ENCODE assay signal across 19 mouse cellular contexts in genomic region chr2:15065447-15065846, GRCm38 (mm10). TPM values are rescaled to one million over a fixed set of nuclear protein-coding genes. Genes with fewer than 3 reads are reported as not detected.
DNase-seq lines count a peak whose midpoint lies in the region; ATAC-seq lines count a peak whose summit lies in the region.
"Had no signal": no experiment of that assay in that cellular context is flagged by ENCODE, and none has a peak within 500 bp of the region (broad histone marks: within the 10 kb centered on the region; RNA-seq: fewer than 3 reads in every experiment).

No protein-coding gene starts in this region.

- H3K9ac ChIP-seq in heart, embryonic 13.5 days, result no peak overlapping the region
- no peak overlapping the region for H3K9ac ChIP-seq in heart, embryonic 12.5 days
- no peak overlapping the region for H3K9ac ChIP-seq in midbrain, embryonic 15.5 days
- H3K9ac ChIP-seq: hindbrain, embryonic 12.5 days; midbrain, embryonic 13.5 days; neural tube, embryonic 15.5 days had no signal

- 0 out of 2 replicates have a peak overlapping the region, but pooled peaks have one; percentile 24 for H3K27ac ChIP-seq in heart, embryonic 13.5 days (replicated peaks)
- H3K27ac ChIP-seq in heart, embryonic 12.5 days (ENCODE audit: poor library complexity, severe bottlenecking), result no peak overlapping the region
- 0 out of 2 replicates have a peak overlapping the region, but pooled peaks have one; percentile 18 for H3K27ac ChIP-seq in brown adipose tissue, adult 24 weeks (replicated peaks; ENCODE audit: low read depth, low read length)
- H3K27ac ChIP-seq in midbrain, embryonic 15.5 days, result no peak overlapping the region
- H3K27ac ChIP-seq: hindbrain, embryonic 12.5 days; midbrain, embryonic 13.5 days; neural tube, embryonic 15.5 days had no signal

- peaks cover 35% of the 10 kb centered on the region for H3K4me1 ChIP-seq in heart, embryonic 13.5 days
- peaks cover 14% of the 10 kb centered on the region for H3K4me1 ChIP-seq in heart, embryonic 12.5 days (replicated peaks)
- peaks cover 14% of the 10 kb centered on the region for H3K4me1 ChIP-seq in brown adipose tissue, adult 24 weeks (ENCODE audit: control insufficient read depth, insufficient read depth, insufficient read length, low read length)
- peaks cover 11% of the 10 kb centered on the region; the same call in 1 of the 2 replicates for H3K4me1 ChIP-seq in midbrain, embryonic 15.5 days

- no peak for DNase-seq in cerebellum, postnatal 4 days (ENCODE audit: low spot score in 2 of 2)
- DNase-seq in cerebellum, adult 9-11 months, result peak; percentile 38
- DNase-seq in thymus, postnatal 10 days (ENCODE audit: low spot score in 2 of 2), result no peak
- DNase-seq: adrenal gland, postnatal 10 days; heart, postnatal 10 days; left cerebral cortex, postnatal 4 days; liver; lung, adult 18-20 months; lung, postnatal 14 days; spleen, adult 18-20 months had no signal

- ATAC-seq in cerebellum, adult (ENCODE audit: insufficient number of reproducible peaks, low FRiP score, low TSS enrichment), result peak; percentile 76
- no peak for ATAC-seq in heart, embryonic 13.5 days (ENCODE audit: extremely low read depth, insufficient number of reproducible peaks, low FRiP score, low TSS enrichment)
- no peak for ATAC-seq in heart, embryonic 12.5 days (ENCODE audit: insufficient number of reproducible peaks, low FRiP score)
- ATAC-seq in midbrain, embryonic 15.5 days (replicated peaks), result no peak

- no peaks in the 10 kb centered on the region for H3K27me3 ChIP-seq in heart, embryonic 13.5 days (replicated peaks)
- H3K27me3 ChIP-seq in heart, embryonic 12.5 days (replicated peaks), result no peaks in the 10 kb centered on the region
- no peaks in the 10 kb centered on the region for H3K27me3 ChIP-seq in midbrain, embryonic 15.5 days (replicated peaks)
- H3K27me3 ChIP-seq: hindbrain, embryonic 12.5 days; midbrain, embryonic 13.5 days; neural tube, embryonic 15.5 days had no signal

- no peaks in the 10 kb centered on the region for H3K9me3 ChIP-seq in heart, embryonic 13.5 days
- H3K9me3 ChIP-seq in heart, embryonic 12.5 days (replicated peaks), result no peaks in the 10 kb centered on the region
- H3K9me3 ChIP-seq in midbrain, embryonic 15.5 days, result no peaks in the 10 kb centered on the region
- H3K9me3 ChIP-seq: hindbrain, embryonic 12.5 days; midbrain, embryonic 13.5 days; neural tube, embryonic 15.5 days had no signal

- WGBS in heart, embryonic 13.5 days, result 59% methylated on average over 2 of the region's 2 CpGs
- WGBS in heart, embryonic 12.5 days, result 60% methylated on average over 2 of the region's 2 CpGs
- WGBS in midbrain, embryonic 15.5 days, result 77% methylated on average over 2 of the region's 2 CpGs

- no peak overlapping the region for H3K4me2 ChIP-seq in heart, embryonic 13.5 days
- no peak overlapping the region for H3K4me2 ChIP-seq in heart, embryonic 12.5 days
- no peak overlapping the region for H3K4me2 ChIP-seq in midbrain, embryonic 15.5 days
- H3K4me2 ChIP-seq: hindbrain, embryonic 12.5 days; midbrain, embryonic 13.5 days; neural tube, embryonic 15.5 days had no signal

- H3K4me3 ChIP-seq in heart, embryonic 13.5 days, result no peak overlapping the region
- no peak overlapping the region for H3K4me3 ChIP-seq in heart, embryonic 12.5 days
- no peak overlapping the region for H3K4me3 ChIP-seq in brown adipose tissue, adult 24 weeks (ENCODE audit: insufficient read depth, low read depth, low read length)
- H3K4me3 ChIP-seq in midbrain, embryonic 15.5 days, result no peak overlapping the region
- H3K4me3 ChIP-seq: hindbrain, embryonic 12.5 days; midbrain, embryonic 13.5 days; myocyte; neural tube, embryonic 15.5 days had no signal

- peaks cover 26% of the 10 kb centered on the region for H3K36me3 ChIP-seq in heart, embryonic 13.5 days
- peaks cover 13% of the 10 kb centered on the region for H3K36me3 ChIP-seq in heart, embryonic 12.5 days
- H3K36me3 ChIP-seq in midbrain, embryonic 15.5 days (replicated peaks), result peaks cover 10% of the 10 kb centered on the region; the same call in 1 of the 2 replicates

RNA-seq across cellular contexts. Expression of gene Nsun6, which starts 10.6 kb away (rescaled TPM):
- 7.6 and 8.3 TPM in 2 replicates for polyA plus RNA-seq in heart, embryonic 13.5 days (2015; fragmentation: Nextera tagmentation; extraction: Ambion mirVana)
- 6.8 and 8.3 TPM in 2 replicates for polyA plus RNA-seq in heart, embryonic 12.5 days (2016; fragmentation: Nextera tagmentation; extraction: Ambion mirVana)
- polyA plus RNA-seq in brown adipose tissue, adult 24 weeks (2012; ENCODE audit: insufficient read depth, insufficient read length, missing spikeins), result 2.5 and 7.6 TPM in 2 replicates
- 16.5 and 18.3 TPM in 2 replicates for polyA plus RNA-seq in midbrain, embryonic 15.5 days (2015; fragmentation: Nextera tagmentation; extraction: Ambion mirVana)

RNA-seq across cellular contexts. Expression of gene Arl5b, which starts 16.3 kb away (rescaled TPM):
- 17.1 and 21.7 TPM in 2 replicates for polyA plus RNA-seq in heart, embryonic 13.5 days (2015; fragmentation: Nextera tagmentation; extraction: Ambion mirVana)
- polyA plus RNA-seq in heart, embryonic 12.5 days (2016; fragmentation: Nextera tagmentation; extraction: Ambion mirVana), result 29.1 and 31.1 TPM in 2 replicates
- polyA plus RNA-seq in brown adipose tissue, adult 24 weeks (2012; ENCODE audit: insufficient read depth, insufficient read length, missing spikeins), result 9.8 and 12.9 TPM in 2 replicates
- 31.0 and 36.1 TPM in 2 replicates for polyA plus RNA-seq in midbrain, embryonic 15.5 days (2015; fragmentation: Nextera tagmentation; extraction: Ambion mirVana)

Comparison
In these comparisons a context has a peak if more than half of its experiments do, and no peak if none do; other contexts are left out.
1. H3K27ac ChIP-seq: peak in heart, embryonic 13.5 days (single experiment) and brown adipose tissue, adult 24 weeks (single experiment); none in heart, embryonic 12.5 days (single experiment) and midbrain, embryonic 15.5 days (single experiment).